ENCODE assay signal across 24 mouse cellular contexts in genomic region chr11:59910586-59910985, GRCm38 (mm10). TPM values are rescaled to one million over a fixed set of nuclear protein-coding genes. Genes with fewer than 3 reads are reported as not detected.
DNase-seq lines count a peak whose midpoint lies in the region; ATAC-seq and TF ChIP-seq lines count a peak whose summit lies in the region.
"Had no signal": no experiment of that assay in that cellular context is flagged by ENCODE, and none has a peak within 500 bp of the region (broad histone marks: within the 10 kb centered on the region; RNA-seq: fewer than 3 reads in every experiment).

No protein-coding gene starts in this region.

- H3K4me3 ChIP-seq in liver, embryonic 12.5 days: no peak overlapping the region
- no peak overlapping the region for H3K4me3 ChIP-seq in liver, postnatal 0 days (ENCODE audit: low read depth, low read length)
- no peak overlapping the region for H3K4me3 ChIP-seq in MEL (ENCODE audit: control insufficient read depth in 1 of 2, insufficient read depth in 1 of 2, low read depth in 2 of 2, low read length in 2 of 2)
- H3K4me3 ChIP-seq in intestine, postnatal 0 days (ENCODE audit: low read depth, low read length): no peak overlapping the region
- H3K4me3 ChIP-seq: embryonic facial prominence, embryonic 12.5 days; embryonic facial prominence, embryonic 15.5 days; gastrocnemius, adult 2 months; hindbrain, embryonic 12.5 days; hindbrain, embryonic 15.5 days had no signal

- H3K79me2 ChIP-seq in MEL (ENCODE audit: control insufficient read depth, insufficient read depth, low read length, poor library complexity): no peaks in the 10 kb centered on the region

- intact Hi-C loops in left cerebral cortex, postnatal 14 days (cut with DNase I): no loop called here

- TF ChIP-seq RAD21 in MEL (IDR thresholded peaks at IDR 0.05; ENCODE audit: low read depth, low read length): no peak

- no peaks in the 10 kb centered on the region for H3K9me3 ChIP-seq in liver, embryonic 12.5 days (replicated peaks)
- no peaks in the 10 kb centered on the region for H3K9me3 ChIP-seq in liver, postnatal 0 days (ENCODE audit: low read length)
- H3K9me3 ChIP-seq in MEL (replicated peaks; ENCODE audit: insufficient read depth, low read length): no peaks in the 10 kb centered on the region
- H3K9me3 ChIP-seq in intestine, postnatal 0 days (ENCODE audit: control insufficient read depth): no peaks in the 10 kb centered on the region
- H3K9me3 ChIP-seq: embryonic facial prominence, embryonic 12.5 days; embryonic facial prominence, embryonic 15.5 days; hindbrain, embryonic 12.5 days; hindbrain, embryonic 15.5 days had no signal

- TF ChIP-seq EP300 in liver, postnatal 0 days (IDR thresholded peaks at IDR 0.05; ENCODE audit: low read depth): no peak
- peak in 1 of 2 experiments; percentile 49; a peak in 1 of 4 replicates for TF ChIP-seq EP300 in MEL (IDR thresholded peaks at IDR 0.05; ENCODE audit: low read depth in 1 of 2, low read length in 2 of 2)

- H3K36me3 ChIP-seq in liver, embryonic 12.5 days: no peaks in the 10 kb centered on the region
- no peaks in the 10 kb centered on the region for H3K36me3 ChIP-seq in liver, postnatal 0 days (replicated peaks; ENCODE audit: insufficient read depth, low read length)
- no peaks in the 10 kb centered on the region for H3K36me3 ChIP-seq in MEL (ENCODE audit: control insufficient read depth in 1 of 2, insufficient read depth in 2 of 2, low read length in 2 of 2)
- no peaks in the 10 kb centered on the region for H3K36me3 ChIP-seq in intestine, postnatal 0 days (ENCODE audit: control insufficient read depth, insufficient read depth)
- H3K36me3 ChIP-seq: embryonic facial prominence, embryonic 12.5 days; embryonic facial prominence, embryonic 15.5 days; hindbrain, embryonic 12.5 days; hindbrain, embryonic 15.5 days had no signal

- H3K4me2 ChIP-seq in liver, embryonic 12.5 days: no peak overlapping the region
- H3K4me2 ChIP-seq in liver, postnatal 0 days (ENCODE audit: low read depth, low read length): no peak overlapping the region
- no peak overlapping the region for H3K4me2 ChIP-seq in intestine, postnatal 0 days (replicated peaks; ENCODE audit: low read depth)
- H3K4me2 ChIP-seq: embryonic facial prominence, embryonic 12.5 days; embryonic facial prominence, embryonic 15.5 days; heart, embryonic 11.5 days; hindbrain, embryonic 12.5 days; hindbrain, embryonic 15.5 days had no signal

- peak; percentile 15; the same call in 1 of the 2 replicates for ATAC-seq in liver, embryonic 12.5 days
- ATAC-seq in liver, postnatal 0 days: no peak
- no peak for ATAC-seq in intestine, postnatal 0 days
- ATAC-seq: CD4-positive, CD25-positive, alpha-beta regulatory T cell, adult 4 months; forebrain, embryonic 14.5 days; forebrain, postnatal 0 days; Patski had no signal

- DNase-seq in liver, postnatal 0 days: no peak
- no peak for DNase-seq in MEL (ENCODE audit: low read depth, low spot score)
- DNase-seq in c-Kit-positive CD71-positive TER-119-negative erythroid progenitor cells, embryonic 14.5 days (ENCODE audit: low read depth): peak; percentile 49
- DNase-seq in left cerebral cortex, postnatal 14 days (ENCODE audit: low spot score in 2 of 2): no peak
- DNase-seq: adrenal gland, postnatal 10 days; adrenal gland, postnatal 36 days; cerebellum, adult 11 months; cerebellum, adult 2 months; cerebellum, adult 9-11 months; cerebellum, postnatal 25 days; forebrain, postnatal 0 days; gastrocnemius, adult 2 months; gastrocnemius, postnatal 14 days; heart, adult 11 months had no signal

- no peaks in the 10 kb centered on the region for H3K27me3 ChIP-seq in liver, embryonic 12.5 days (replicated peaks)
- H3K27me3 ChIP-seq in liver, postnatal 0 days (ENCODE audit: insufficient read depth, low read length): no peaks in the 10 kb centered on the region
- peaks cover 2 to 3% of the 10 kb centered on the region in 2 experiments; a peak in 1 of 4 replicates for H3K27me3 ChIP-seq in MEL (ENCODE audit: control insufficient read depth in 1 of 2, insufficient read depth in 2 of 2, low read length in 2 of 2)
- no peaks in the 10 kb centered on the region for H3K27me3 ChIP-seq in intestine, postnatal 0 days (replicated peaks; ENCODE audit: control insufficient read depth, insufficient read depth, low read length)
- H3K27me3 ChIP-seq: embryonic facial prominence, embryonic 12.5 days; embryonic facial prominence, embryonic 15.5 days; hindbrain, embryonic 12.5 days; hindbrain, embryonic 15.5 days; Patski had no signal

- H3K27ac ChIP-seq in liver, embryonic 12.5 days: no peak overlapping the region
- no peak overlapping the region for H3K27ac ChIP-seq in liver, postnatal 0 days (ENCODE audit: low read depth)
- H3K27ac ChIP-seq in MEL (ENCODE audit: control insufficient read depth, low read depth, low read length): no peak overlapping the region
- H3K27ac ChIP-seq in intestine, postnatal 0 days (ENCODE audit: low read depth, low read length): no peak overlapping the region
- H3K27ac ChIP-seq: embryonic facial prominence, embryonic 12.5 days; embryonic facial prominence, embryonic 15.5 days; gastrocnemius, adult 2 months; hindbrain, embryonic 12.5 days; hindbrain, embryonic 15.5 days had no signal

- H3K9ac ChIP-seq in liver, embryonic 12.5 days: no peak overlapping the region
- H3K9ac ChIP-seq in liver, postnatal 0 days (replicated peaks): no peak overlapping the region
- H3K9ac ChIP-seq in MEL (ENCODE audit: control insufficient read depth, low read depth, low read length, poor library complexity, severe bottlenecking): no peak overlapping the region
- no peak overlapping the region for H3K9ac ChIP-seq in intestine, postnatal 0 days (ENCODE audit: low read depth, low read length)
- H3K9ac ChIP-seq: embryonic facial prominence, embryonic 12.5 days; embryonic facial prominence, embryonic 15.5 days; forebrain, postnatal 0 days; hindbrain, embryonic 12.5 days; hindbrain, embryonic 15.5 days had no signal

- H3K4me1 ChIP-seq in liver, embryonic 12.5 days: peaks cover 12% of the 10 kb centered on the region
- peaks cover 6% of the 10 kb centered on the region for H3K4me1 ChIP-seq in liver, postnatal 0 days (ENCODE audit: insufficient read depth)
- H3K4me1 ChIP-seq in MEL (ENCODE audit: control insufficient read depth in 1 of 2, insufficient read depth in 2 of 2, low read length in 2 of 2): no peaks in the 10 kb centered on the region
- H3K4me1 ChIP-seq in intestine, postnatal 0 days (replicated peaks; ENCODE audit: control insufficient read depth, insufficient read depth, low read length): 0 out of 2 replicates have a peak, but pooled peaks cover 3% of the 10 kb centered on the region
- H3K4me1 ChIP-seq: embryonic facial prominence, embryonic 12.5 days; embryonic facial prominence, embryonic 15.5 days; hindbrain, embryonic 12.5 days; hindbrain, embryonic 15.5 days had no signal

- no peak for TF ChIP-seq POLR2A in MEL (IDR thresholded peaks at IDR 0.05; ENCODE audit: control insufficient read depth in 1 of 2, insufficient read depth in 1 of 2, low read depth in 1 of 2, low read length in 2 of 2, poor library complexity in 1 of 2)

- TF ChIP-seq CTCF in liver, postnatal 0 days (IDR thresholded peaks at IDR 0.05; ENCODE audit: low read depth): no peak
- TF ChIP-seq CTCF in MEL (IDR thresholded peaks at IDR 0.05 in 2 of 3, conservative IDR thresholded peaks at IDR 0.05 in 1 of 3; ENCODE audit: control insufficient read depth in 1 of 3, insufficient read depth in 1 of 3, low read depth in 2 of 3, low read length in 3 of 3, poor library complexity in 1 of 3, severe bottlenecking in 1 of 3): no peak
- TF ChIP-seq CTCF in intestine, postnatal 0 days (IDR thresholded peaks at IDR 0.05; ENCODE audit: low read depth): no peak

TF ChIP-seq in MEL, 35 proteins besides CTCF, POLR2A, EP300 and RAD21:
- TF ChIP-seq CHD2 (IDR thresholded peaks at IDR 0.05; ENCODE audit: low read length) (no peak), JUND (IDR thresholded peaks at IDR 0.05; ENCODE audit: low read depth, low read length) (no peak), GATA1 (IDR thresholded peaks at IDR 0.05; ENCODE audit: low read depth, low read length) (peak; percentile 61), TCF12 (IDR thresholded peaks at IDR 0.05; ENCODE audit: low read depth, low read length) (peak; percentile 50)

RNA-seq across cellular contexts. Expression of gene Med9, which starts 37.4 kb away (rescaled TPM):
- polyA plus RNA-seq in liver, embryonic 12.5 days (2016; fragmentation: Nextera tagmentation; extraction: Ambion mirVana): 29.5 and 30.1 TPM in 2 replicates
- 15.2 and 15.8 TPM in 2 replicates for polyA plus RNA-seq in liver, postnatal 0 days (2015; fragmentation: Nextera tagmentation; extraction: Ambion mirVana)
- 43.8 and 46.8 TPM in 2 replicates for total RNA-seq in MEL (2012; rRNA removed)
- polyA plus RNA-seq in MEL (2012; ENCODE audit: insufficient read depth in 1 of 2, insufficient read length in 2 of 2, low read depth in 1 of 2, low replicate concordance in 2 of 2, missing spikeins in 1 of 2): 10 to 100 TPM in 1 of 2 experiments, not detected in 1; 48.4 TPM
- total RNA-seq in left cerebral cortex, postnatal 14 days (2021): 10 to 100 TPM; 34.0 to 34.2 TPM
- 19.4 and 22.1 TPM in 2 replicates for polyA plus RNA-seq in intestine, postnatal 0 days (2015; fragmentation: Nextera tagmentation; extraction: Ambion mirVana)

RNA-seq across cellular contexts. Expression of gene Rasd1, which starts 54.2 kb away (rescaled TPM):
- polyA plus RNA-seq in liver, embryonic 12.5 days (2016; fragmentation: Nextera tagmentation; extraction: Ambion mirVana): 0.97 and 1.2 TPM in 2 replicates
- 2.2 and 3.2 TPM in 2 replicates for polyA plus RNA-seq in liver, postnatal 0 days (2015; fragmentation: Nextera tagmentation; extraction: Ambion mirVana)
- not detected in 2 replicates for total RNA-seq in MEL (2012; rRNA removed)
- polyA plus RNA-seq in MEL (2012; ENCODE audit: insufficient read depth in 1 of 2, insufficient read length in 2 of 2, low read depth in 1 of 2, low replicate concordance in 2 of 2, missing spikeins in 1 of 2): under 1 TPM in 1 of 2 experiments, not detected in 1; 0.06 TPM
- 1 to 10 TPM; 6.5 to 6.6 TPM for total RNA-seq in left cerebral cortex, postnatal 14 days (2021)
- polyA plus RNA-seq in intestine, postnatal 0 days (2015; fragmentation: Nextera tagmentation; extraction: Ambion mirVana): 1.1 and 1.4 TPM in 2 replicates
